Mouse (Mus musculus): ENCODE results near the gene Afg3l1. TPM values are rescaled to one million over a fixed set of nuclear protein-coding genes. Genes with fewer than 3 reads are reported as not detected.
"Not testable (repeated sequence)": the region's sequence is repeated elsewhere in the genome, so short reads cannot be mapped to it uniquely, and the experiment has no call there.

Gene Afg3l1
- polyA plus RNA-seq, 1 experiment from 2014 or later: 66.8 TPM

DNA sequence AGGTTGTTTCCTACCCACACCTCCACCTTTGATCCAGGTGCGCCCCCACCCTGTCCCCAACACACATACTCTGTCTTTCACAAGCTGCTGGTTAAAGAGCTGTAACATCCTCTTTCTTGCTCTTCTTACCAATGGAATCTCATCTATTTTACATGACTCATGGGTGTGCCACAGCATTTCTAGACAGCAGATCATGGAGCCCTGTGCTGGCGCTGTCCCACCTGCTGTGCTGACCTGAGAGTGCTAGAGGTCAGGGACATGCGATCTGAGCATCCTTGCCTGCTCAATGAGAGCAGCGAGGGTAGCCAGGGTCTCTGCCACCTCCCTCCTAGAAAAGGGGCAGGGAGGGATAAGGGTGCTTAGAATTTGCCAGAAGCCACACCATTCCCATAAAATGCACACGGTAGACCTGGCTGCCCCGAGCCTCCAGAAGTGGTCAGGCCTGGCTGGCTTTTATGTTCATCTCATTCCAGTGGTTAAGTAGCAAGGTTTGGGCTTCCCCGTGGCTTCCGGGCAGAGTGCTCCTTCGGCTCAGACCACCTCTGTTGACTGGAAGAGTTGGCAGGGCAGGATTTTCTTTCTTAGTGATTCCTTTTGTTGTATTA, 27.0 kb downstream of the Afg3l1 start:
- H3K27ac ChIP-seq: peak overlapping the region; percentile 66
- peak; percentile 44; the same call in 1 of the 2 replicates for ATAC-seq (replicated peaks; ENCODE audit: low FRiP score)
- no peaks in the 10 kb centered on the region for H3K27me3 ChIP-seq
- H3K36me3 ChIP-seq: peaks cover 96% of the 10 kb centered on the region
- WGBS: 52% methylated on average over 9 of the region's 9 CpGs
- 0 out of 2 replicates have a peak overlapping the region, but pooled peaks have one; percentile 7 for H3K4me2 ChIP-seq
- no peak overlapping the region for H3K9ac ChIP-seq
- H3K4me1 ChIP-seq: peaks cover 21% of the 10 kb centered on the region
- 0 out of 2 replicates have a peak, but pooled peaks cover 4% of the 10 kb centered on the region for H3K9me3 ChIP-seq (replicated peaks)
- no peak overlapping the region for H3K4me3 ChIP-seq (replicated peaks)

DNA sequence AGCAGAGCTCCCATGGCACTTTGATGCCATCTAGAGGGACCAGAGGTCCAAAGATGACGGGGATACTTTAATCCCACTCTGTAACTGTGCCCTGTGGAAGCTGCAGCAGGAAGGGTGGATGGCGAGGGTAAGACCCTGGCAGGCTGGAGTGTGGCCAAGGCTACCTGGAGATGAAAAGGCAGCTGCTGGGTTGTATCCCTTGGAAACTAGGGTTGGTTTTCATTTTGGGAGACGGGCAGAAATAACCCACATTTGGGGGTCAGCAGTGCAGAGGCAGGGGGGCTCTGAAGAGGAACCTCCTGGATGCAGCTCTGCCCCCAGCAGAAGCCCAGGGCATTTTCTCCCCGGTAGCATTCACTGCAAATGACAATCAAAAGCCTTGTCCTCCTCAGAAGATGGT, 27.6 kb downstream of the Afg3l1 start:
- Histone ChIP-seq H3K36me3 (peaks cover 94% of the 10 kb centered on the region), H3K27ac (peak overlapping the region; percentile 66), H3K4me1 (peaks cover 21% of the 10 kb centered on the region), H3K4me2 (0 out of 2 replicates have a peak overlapping the region, but pooled peaks have one; percentile 7), H3K9ac (no peak overlapping the region), H3K4me3 (replicated peaks) (no peak overlapping the region), H3K27me3 (no peaks in the 10 kb centered on the region), H3K9me3 (replicated peaks) (0 out of 2 replicates have a peak, but pooled peaks cover 4% of the 10 kb centered on the region)
- 0 out of 2 replicates have a peak, but pooled peaks have one; percentile 14 for ATAC-seq (replicated peaks; ENCODE audit: low FRiP score)
- 45% methylated on average over 4 of the region's 4 CpGs for WGBS

DNA sequence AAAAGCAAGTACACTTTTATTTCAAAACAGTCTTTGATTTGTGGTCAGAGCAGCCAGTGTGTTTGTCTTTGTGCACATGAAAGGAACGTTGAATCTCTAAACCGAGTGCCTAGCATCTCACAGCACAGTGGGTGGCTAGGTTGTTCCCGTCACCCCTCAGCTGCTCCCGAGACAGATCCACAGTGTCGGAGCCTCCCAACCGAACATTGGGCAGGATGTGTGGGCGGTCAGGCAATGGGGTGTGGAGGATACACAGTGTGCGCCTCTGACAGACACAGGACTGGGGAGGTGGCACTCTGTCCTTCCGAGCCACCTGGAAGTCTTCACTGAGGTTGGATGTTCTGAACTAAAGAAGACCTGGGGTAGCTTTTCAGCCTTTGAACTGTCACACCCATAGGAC, 28.0 kb downstream of the Afg3l1 start:
- WGBS: 39% methylated on average over 9 of the region's 9 CpGs
- 0 out of 2 replicates have a peak, but pooled peaks have one; percentile 54 for ATAC-seq (replicated peaks; ENCODE audit: low FRiP score)
- no peak overlapping the region for H3K4me3 ChIP-seq (replicated peaks)

DNA sequence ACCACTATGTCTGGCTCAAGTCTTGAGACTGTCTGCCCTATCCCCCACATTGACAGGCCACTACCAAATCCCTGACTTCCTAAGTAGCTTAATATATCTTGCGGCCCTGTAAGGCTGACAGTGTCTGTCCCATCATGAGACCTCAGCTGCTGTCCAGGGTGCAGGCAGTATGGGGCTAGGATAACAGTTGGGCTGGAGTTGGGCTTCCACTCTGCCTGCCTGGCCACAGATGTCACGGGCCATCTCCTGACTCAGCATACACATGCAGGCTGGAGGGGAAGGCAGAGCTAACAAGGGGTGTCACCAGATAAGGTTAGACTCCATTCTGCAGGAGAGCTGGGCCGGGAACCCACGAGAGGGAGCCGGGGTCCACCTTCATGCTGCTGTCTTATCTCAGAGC, 29.4 kb downstream of the Afg3l1 start:
- H3K27ac ChIP-seq: no peak overlapping the region
- no peak overlapping the region for H3K4me3 ChIP-seq (replicated peaks)
- no peak for ATAC-seq (replicated peaks; ENCODE audit: low FRiP score)
- H3K9ac ChIP-seq: no peak overlapping the region
- 95% methylated on average over 5 of the region's 5 CpGs for WGBS
- peaks cover 21% of the 10 kb centered on the region for H3K4me1 ChIP-seq
- 0 out of 2 replicates have a peak, but pooled peaks cover 4% of the 10 kb centered on the region for H3K9me3 ChIP-seq (replicated peaks)
- H3K27me3 ChIP-seq: peaks cover 2% of the 10 kb centered on the region; the same call in 1 of the 2 replicates
- no peak overlapping the region for H3K4me2 ChIP-seq
- H3K36me3 ChIP-seq: peaks cover 75% of the 10 kb centered on the region

More for the DNA sequence above, 28.0 kb downstream of the Afg3l1 start:
- H3K4me1 ChIP-seq: peaks cover 21% of the 10 kb centered on the region
- H3K27me3 ChIP-seq: no peaks in the 10 kb centered on the region
- 0 out of 2 replicates have a peak, but pooled peaks cover 4% of the 10 kb centered on the region for H3K9me3 ChIP-seq (replicated peaks)
- 0 out of 2 replicates have a peak overlapping the region, but pooled peaks have one; percentile 66 for H3K27ac ChIP-seq
- H3K9ac ChIP-seq: no peak overlapping the region
- H3K4me2 ChIP-seq: no peak overlapping the region
- peaks cover 90% of the 10 kb centered on the region for H3K36me3 ChIP-seq

DNA sequence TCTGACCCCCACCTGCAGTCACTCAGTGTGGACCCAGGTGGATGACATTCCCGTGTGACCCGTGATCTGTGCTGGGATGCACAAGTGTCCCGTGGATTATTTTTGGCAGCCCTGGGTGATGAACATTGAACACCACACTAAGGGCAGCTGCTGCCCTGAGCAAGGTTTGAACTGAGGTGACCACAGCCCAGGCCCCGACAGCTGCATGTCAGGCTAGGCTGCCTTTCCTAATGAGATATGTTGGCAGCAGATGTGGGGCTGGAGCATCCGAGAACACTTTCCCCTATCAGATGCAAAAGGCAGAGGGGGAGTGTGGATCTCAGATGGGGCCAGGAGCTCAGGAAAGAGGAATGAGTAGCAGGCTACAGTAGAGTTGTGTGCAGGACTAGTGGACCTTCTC, 33.1 kb downstream of the Afg3l1 start:
- Histone ChIP-seq H3K9me3 (replicated peaks) (no peaks in the 10 kb centered on the region), H3K4me3 (replicated peaks) (no peak overlapping the region), H3K4me1 (peaks cover 20% of the 10 kb centered on the region), H3K9ac (no peak overlapping the region), H3K27me3 (peaks cover 36% of the 10 kb centered on the region), H3K36me3 (peaks cover 41% of the 10 kb centered on the region), H3K27ac (no peak overlapping the region), H3K4me2 (no peak overlapping the region)
- ATAC-seq (replicated peaks; ENCODE audit: low FRiP score): no peak
- WGBS: 76% methylated on average over 5 of the region's 5 CpGs

DNA sequence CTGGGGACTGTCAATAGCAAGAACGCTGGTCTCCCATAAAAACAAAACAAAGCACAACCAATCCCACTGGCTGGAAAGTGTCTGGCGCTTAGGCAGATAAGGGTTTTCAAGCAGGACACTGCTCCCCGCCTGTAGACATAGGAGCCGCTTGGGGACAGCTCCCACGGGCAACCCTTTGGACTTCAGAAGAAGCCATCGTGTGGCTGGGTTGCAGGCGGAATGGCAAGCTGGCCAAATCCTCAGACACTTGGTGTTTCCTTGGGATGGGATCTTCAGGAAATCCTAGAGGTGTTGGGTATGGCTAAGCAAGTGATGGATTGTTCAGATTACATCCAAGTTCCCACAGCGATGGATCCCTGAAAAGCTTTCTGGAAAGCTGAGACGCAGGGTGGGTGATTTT, 36.4 kb downstream of the Afg3l1 start:
- Histone ChIP-seq H3K4me1 (peaks cover 24% of the 10 kb centered on the region), H3K4me2 (peak overlapping the region; percentile 91), H3K9ac (peak overlapping the region; percentile 46), H3K27me3 (peaks cover 53% of the 10 kb centered on the region), H3K27ac (no peak overlapping the region), H3K9me3 (replicated peaks) (no peaks in the 10 kb centered on the region), H3K36me3 (peaks cover 10% of the 10 kb centered on the region), H3K4me3 (replicated peaks) (peak overlapping the region; percentile 59)
- 3% methylated on average over 9 of the region's 9 CpGs for WGBS
- no peak for ATAC-seq (replicated peaks; ENCODE audit: low FRiP score)

DNA sequence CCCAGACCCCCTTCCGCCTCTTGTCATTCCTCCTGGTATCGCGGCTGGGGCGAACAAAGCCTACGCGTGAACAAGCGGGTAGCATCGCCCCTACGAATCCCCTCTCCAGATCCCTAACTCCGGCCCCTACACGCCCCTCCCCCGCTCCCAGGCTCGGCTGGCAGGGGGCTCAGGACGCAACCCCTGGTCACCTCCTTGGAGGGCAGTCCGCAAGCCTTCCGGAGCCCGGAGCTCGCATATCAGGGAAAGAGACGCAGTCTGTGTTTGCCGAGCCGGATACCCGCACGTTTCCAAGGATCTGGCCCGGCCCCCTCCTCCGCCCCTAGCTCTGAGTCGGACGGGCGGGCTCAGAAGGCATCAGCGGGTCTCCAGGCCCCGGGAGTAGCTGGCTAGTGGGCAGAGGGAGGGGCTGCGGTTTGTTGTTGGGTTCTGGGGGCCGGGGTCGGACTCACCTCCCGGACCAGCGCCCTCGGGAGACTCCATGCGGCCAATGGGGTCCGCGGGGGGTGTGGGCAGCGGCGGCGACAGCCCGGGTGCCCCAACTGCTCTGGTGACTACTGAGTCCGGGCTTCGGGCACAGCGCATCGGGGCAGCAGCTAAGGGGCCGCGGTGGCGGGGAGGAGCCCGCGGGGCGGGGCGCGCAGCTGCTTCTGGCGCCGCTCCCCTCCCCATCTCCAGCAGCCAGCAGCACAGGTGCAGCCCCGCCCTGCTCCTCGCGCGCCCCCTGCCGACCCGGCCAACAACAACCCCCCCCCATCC, 37.3 kb downstream of the Afg3l1 start, which contains the start of gene Dbndd1:
Dbndd1 (minus strand) TSS at position 683 of the 759 bp plus-strand sequence.
- H3K36me3 ChIP-seq: peaks cover 1% of the 10 kb centered on the region
- H3K27me3 ChIP-seq: peaks cover 53% of the 10 kb centered on the region
- ATAC-seq (replicated peaks; ENCODE audit: low FRiP score): peak; percentile 59
- no peaks in the 10 kb centered on the region for H3K9me3 ChIP-seq (replicated peaks)
- H3K4me2 ChIP-seq: peak within 1 kb of the TSS; percentile 91
- no peak within 1 kb of the TSS for H3K27ac ChIP-seq
- peaks cover 30% of the 10 kb centered on the region for H3K4me1 ChIP-seq
- peak within 1 kb of the TSS; percentile 59 for H3K4me3 ChIP-seq (replicated peaks)
- peak within 1 kb of the TSS; percentile 46 for H3K9ac ChIP-seq
- 0% methylated on average over 56 of the region's 63 CpGs for WGBS

DNA sequence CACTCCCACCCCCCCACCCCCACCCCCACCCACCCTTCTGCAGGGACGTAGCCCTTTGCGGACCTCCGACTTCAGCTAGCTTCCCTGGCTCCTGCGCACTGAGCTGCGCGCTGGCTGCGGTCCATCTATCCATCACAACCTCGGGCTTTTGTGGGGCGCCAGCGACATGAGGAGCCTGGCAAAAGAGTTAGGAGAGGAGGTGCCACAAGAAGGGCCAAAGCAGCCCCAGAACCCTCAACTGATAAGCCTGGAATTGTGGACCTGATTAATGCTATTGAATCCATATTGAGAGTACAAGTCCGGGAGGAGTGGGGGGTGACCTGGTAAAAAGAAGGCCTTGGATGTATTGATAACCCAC, 37.8 kb downstream of the Afg3l1 start:
- Histone ChIP-seq H3K27ac (no peak overlapping the region), H3K4me2 (peak overlapping the region; percentile 91), H3K9me3 (replicated peaks) (no peaks in the 10 kb centered on the region), H3K27me3 (peaks cover 53% of the 10 kb centered on the region), H3K4me1 (peaks cover 30% of the 10 kb centered on the region), H3K4me3 (replicated peaks) (peak overlapping the region; percentile 59), H3K9ac (no peak overlapping the region), H3K36me3 (peaks cover 2% of the 10 kb centered on the region; the same call in 1 of the 2 replicates)
- 4% methylated on average over 11 of the region's 11 CpGs for WGBS
- ATAC-seq (replicated peaks; ENCODE audit: low FRiP score): no peak

DNA sequence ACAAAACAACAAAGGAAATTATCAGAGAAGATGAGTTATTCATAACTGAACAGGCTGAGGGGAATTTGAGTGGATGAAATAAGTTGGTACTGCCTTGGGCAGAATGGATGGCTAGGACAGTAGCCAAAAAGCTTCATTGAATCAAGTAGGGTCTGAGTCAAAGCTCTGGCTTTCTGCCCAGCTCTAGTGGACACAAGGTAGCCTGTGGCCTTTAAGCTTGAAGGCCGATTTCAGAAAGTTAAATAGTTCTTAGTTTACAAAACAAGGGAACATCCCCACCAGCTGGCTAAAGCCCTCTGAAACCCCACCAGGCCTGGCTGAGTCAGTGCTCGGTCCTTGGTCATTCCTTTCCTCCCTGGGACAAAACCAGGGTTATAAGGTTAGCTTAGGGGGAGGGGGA, 38.9 kb downstream of the Afg3l1 start:
- H3K9me3 ChIP-seq (replicated peaks): no peaks in the 10 kb centered on the region
- no peak for ATAC-seq (replicated peaks; ENCODE audit: low FRiP score)
- peaks cover 30% of the 10 kb centered on the region for H3K4me1 ChIP-seq
- H3K4me3 ChIP-seq (replicated peaks): no peak overlapping the region
- no peak overlapping the region for H3K9ac ChIP-seq
- H3K27ac ChIP-seq: no peak overlapping the region
- WGBS: 42% methylated on average over 2 of the region's 2 CpGs
- peaks cover 51% of the 10 kb centered on the region for H3K27me3 ChIP-seq
- H3K4me2 ChIP-seq: no peak overlapping the region
- peaks cover 12% of the 10 kb centered on the region for H3K36me3 ChIP-seq

DNA sequence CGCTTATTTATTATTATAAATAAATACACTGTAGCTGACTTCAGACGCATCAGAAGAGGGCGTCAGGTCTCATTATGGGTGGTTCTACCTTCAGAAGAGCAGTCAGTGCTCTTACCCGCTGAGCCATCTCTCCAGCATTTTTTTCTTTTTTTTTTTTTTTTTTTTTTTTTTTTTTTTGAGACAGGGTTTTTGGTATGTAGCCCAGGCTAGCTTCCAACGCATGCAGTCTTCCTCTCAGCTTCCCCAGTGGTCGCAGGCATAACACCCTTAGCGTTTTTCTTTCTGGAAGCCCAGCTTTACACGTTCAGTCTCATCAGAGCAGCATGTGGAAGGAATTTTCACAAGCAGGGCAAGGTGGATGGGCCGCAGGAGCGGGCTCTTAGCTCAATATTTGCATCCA, 40.5 kb downstream of the Afg3l1 start:
- H3K9me3 ChIP-seq (replicated peaks): no peaks in the 10 kb centered on the region
- 0 out of 2 replicates have a peak overlapping the region, but pooled peaks have one; percentile 15 for H3K9ac ChIP-seq
- H3K27me3 ChIP-seq: peaks cover 41% of the 10 kb centered on the region
- peak overlapping the region; percentile 87 for H3K4me3 ChIP-seq (replicated peaks)
- H3K36me3 ChIP-seq: peaks cover 27% of the 10 kb centered on the region
- H3K27ac ChIP-seq: no peak overlapping the region
- WGBS: 33% methylated on average over 10 of the region's 10 CpGs
- peak overlapping the region; percentile 84 for H3K4me2 ChIP-seq
- no peak for ATAC-seq (replicated peaks; ENCODE audit: low FRiP score)
- H3K4me1 ChIP-seq: peaks cover 30% of the 10 kb centered on the region

DNA sequence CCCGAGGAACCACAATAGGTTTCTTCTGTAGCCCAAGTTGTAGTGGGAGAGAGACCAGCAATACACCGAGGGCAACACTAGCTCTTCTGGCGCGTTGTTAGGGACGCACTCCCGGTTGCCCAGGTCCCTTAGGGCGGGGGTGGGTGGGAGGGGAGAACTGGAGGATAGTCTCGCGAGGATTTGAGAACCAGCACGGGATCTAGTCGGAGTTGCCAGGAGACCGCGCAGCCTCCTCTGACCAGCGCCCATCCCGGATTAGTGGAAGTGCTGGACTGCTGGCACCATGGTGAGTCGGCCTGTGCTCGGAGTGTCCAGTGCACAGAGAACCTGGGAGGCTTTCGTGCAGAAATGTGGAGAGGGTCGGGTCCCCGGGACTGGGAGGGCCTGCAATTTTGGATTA, 41.0 kb downstream of the Afg3l1 start, which contains the start of gene Gas8:
Gas8 (plus strand) TSS at position 168 of the 400 bp plus-strand sequence.
- Histone ChIP-seq H3K4me1 (peaks cover 30% of the 10 kb centered on the region), H3K4me3 (replicated peaks) (peak within 1 kb of the TSS; percentile 87), H3K27ac (0 out of 2 replicates have a peak within 1 kb of the TSS, but pooled peaks have one; percentile 34), H3K36me3 (peaks cover 32% of the 10 kb centered on the region), H3K4me2 (peak within 1 kb of the TSS; percentile 84), H3K9me3 (replicated peaks) (no peaks in the 10 kb centered on the region), H3K9ac (peak within 1 kb of the TSS; percentile 75), H3K27me3 (peaks cover 36% of the 10 kb centered on the region)
- WGBS: 0% methylated on average over 20 of the region's 20 CpGs
- peak; percentile 95 for ATAC-seq (replicated peaks; ENCODE audit: low FRiP score)

DNA sequence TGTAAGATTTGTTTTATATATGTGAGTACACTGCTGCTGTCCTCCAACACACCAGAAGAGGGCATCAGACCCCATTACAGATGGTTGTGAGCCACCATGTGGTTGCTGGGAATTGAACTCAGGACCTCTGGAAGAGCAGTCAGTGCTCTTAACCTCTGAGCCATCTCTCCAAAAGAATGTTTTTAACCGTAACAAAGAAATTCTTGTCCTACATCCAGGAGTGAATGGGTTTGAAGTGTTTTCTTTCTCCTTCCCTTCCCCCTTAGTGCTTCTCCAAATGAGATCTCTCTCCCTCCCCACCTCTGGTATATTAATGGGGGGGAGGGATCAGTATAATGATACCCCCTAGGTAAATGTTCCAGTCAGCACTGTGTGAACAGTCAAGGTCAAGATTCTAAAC, 42.3 kb downstream of the Afg3l1 start:
- H3K9me3 ChIP-seq (replicated peaks); H3K4me3 ChIP-seq (replicated peaks); ATAC-seq (replicated peaks; ENCODE audit: low FRiP score); H3K4me2 ChIP-seq; H3K27ac ChIP-seq; H3K9ac ChIP-seq: not testable (repeated sequence)
- Histone ChIP-seq H3K36me3 (peaks cover 45% of the 10 kb centered on the region), H3K27me3 (peaks cover 23% of the 10 kb centered on the region), H3K4me1 (peaks cover 19% of the 10 kb centered on the region)
- 82% methylated on average over 1 of the region's 1 CpGs for WGBS
